Mouse (Mus musculus) E14TG2a.4 (cell line): ENCODE data around the gene Suv39h1.
"Not testable (repeated sequence)": the region's sequence is repeated elsewhere in the genome, so short reads cannot be mapped to it uniquely, and the experiment has no call there.

Experiments used
- CTCF ChIP-seq: conservative IDR thresholded peaks from 2 replicates; pipeline ENCODE4 v1.5.1; 2014; ENCODE audit warnings: low read length
- NANOG ChIP-seq: IDR thresholded peaks from 2 replicates; pipeline ENCODE4 v1.6.1; 2014; ENCODE audit warnings: borderline replicate concordance, low read length, mixed read lengths
- POU5F1 ChIP-seq: IDR thresholded peaks from 2 replicates; pipeline ENCODE4 v1.6.1; 2014; ENCODE audit warnings: low read length, borderline replicate concordance

DNA sequence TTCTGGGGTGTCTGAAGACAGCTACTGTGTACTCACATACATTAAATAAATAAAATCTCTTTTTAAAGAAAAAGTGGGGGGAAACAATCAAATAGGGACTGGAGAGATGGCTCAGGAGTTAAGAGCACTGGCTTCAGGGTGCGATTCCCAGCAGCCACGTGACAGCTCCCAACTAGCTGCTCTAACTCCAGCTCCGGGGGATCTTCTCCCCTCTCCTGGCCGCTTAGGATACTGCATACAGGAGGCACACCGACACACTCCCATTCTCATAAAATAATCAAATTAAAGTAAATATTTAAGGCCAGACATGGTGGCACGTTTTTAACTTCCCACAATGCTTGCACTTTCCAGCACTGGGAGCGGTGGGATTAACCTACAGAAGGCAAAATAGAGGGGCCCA, 58.9 kb downstream of the Suv39h1 start:
- peak; percentile 32; the same call in 1 of the 2 replicates for TF ChIP-seq CTCF
- not testable (repeated sequence) for TF ChIP-seq POU5F1, NANOG
